Mouse (Mus musculus) CH12.LX (cell line): ENCODE measurements around the gene Inppl1. TPM values are rescaled to one million over a fixed set of nuclear protein-coding genes. Genes with fewer than 3 reads are reported as not detected.

Experiments
- DNase-seq: peaks from one replicate; pipeline ENCODE4 v3.0.0-alpha.2; 2013; ENCODE audit errors: extremely low read depth
- H3K27ac ChIP-seq: 2 replicates; pipeline ENCODE4 v1.5.1; 2012; ENCODE audit warnings: low read depth, mild to moderate bottlenecking, control low read depth, moderate library complexity; ENCODE audit not compliant: insufficient read depth
- H3K27me3 ChIP-seq: replicated peaks from 2 replicates; pipeline ENCODE3; 2012; ENCODE audit warnings: inconsistent platforms
- H3K36me3 ChIP-seq, 2 experiments: replicated peaks in 1 of 2; 2 replicates each; pipeline versions ENCODE3 to v1.6.1; 2012; ENCODE audit warnings: inconsistent platforms in 1 of 2, low read length in 1 of 2, mild to moderate bottlenecking in 1 of 2, mixed read lengths in 1 of 2, moderate library complexity in 1 of 2; ENCODE audit not compliant: control insufficient read depth in 1 of 2, insufficient read depth in 1 of 2
- H3K4me1 ChIP-seq, 2 experiments: 2 replicates each; pipeline ENCODE4 v1.6.1; 2012; ENCODE audit warnings: inconsistent platforms in 1 of 2, moderate library complexity in 1 of 2; ENCODE audit not compliant: insufficient read depth in 2 of 2, control insufficient read depth in 1 of 2
- H3K4me2 ChIP-seq: 2 replicates; pipeline ENCODE4 v1.6.1; 2012; ENCODE audit warnings: low read depth, mild to moderate bottlenecking, control low read depth; ENCODE audit not compliant: poor library complexity, insufficient read depth, severe bottlenecking
- H3K4me3 ChIP-seq, 3 experiments: fragments of 150-350 bp in 1 of 3; sonication (generic) in 1 of 3; replicated peaks in 1 of 3; 2 replicates each; pipeline versions ENCODE3 to v1.5.1; 2011 to 2012; ENCODE audit warnings: low read depth in 2 of 3, low read length in 2 of 3, mild to moderate bottlenecking in 2 of 3, moderate library complexity in 2 of 3, control low read depth in 1 of 3, improper control_type of control experiment in 1 of 3, inconsistent platforms in 1 of 3, mixed read lengths in 1 of 3; ENCODE audit not compliant: poor library complexity in 1 of 3
- H3K79me2 ChIP-seq: replicated peaks from 2 replicates; pipeline ENCODE4 v1.6.1; 2012; ENCODE audit warnings: mild to moderate bottlenecking, moderate library complexity; ENCODE audit not compliant: control insufficient read depth, poor library complexity, insufficient read depth, severe bottlenecking; ENCODE audit errors: extremely low read depth
- H3K9ac ChIP-seq: 2 replicates; pipeline ENCODE4 v1.6.1; 2012; ENCODE audit warnings: low read depth, mild to moderate bottlenecking, control low read depth, moderate library complexity; ENCODE audit not compliant: insufficient read depth
- H3K9me3 ChIP-seq: replicated peaks from 2 replicates; pipeline ENCODE3; 2012; ENCODE audit warnings: low read length, inconsistent platforms, mixed read lengths
- CHD1 ChIP-seq: IDR thresholded peaks from 2 replicates; pipeline ENCODE4 v1.6.1; 2012; ENCODE audit warnings: low read depth, low read length, improper control_type of control experiment, inconsistent platforms
- CTCF ChIP-seq, 2 experiments: IDR thresholded peaks in 1 of 2; conservative IDR thresholded peaks in 1 of 2; 2 replicates each; pipeline ENCODE4 v1.5.1; 2011 to 2012; ENCODE audit warnings: low read depth in 2 of 2, low read length in 2 of 2, improper control_type of control experiment in 1 of 2, inconsistent platforms in 1 of 2, mild to moderate bottlenecking in 1 of 2, moderate library complexity in 1 of 2
- E2F4 ChIP-seq: IDR thresholded peaks from 2 replicates; pipeline ENCODE4 v1.6.1; 2011; ENCODE audit warnings: low read depth, low read length, improper control_type of control experiment; ENCODE audit not compliant: insufficient replicate concordance
- EP300 ChIP-seq: IDR thresholded peaks from 2 replicates; pipeline ENCODE4 v1.6.1; 2011; ENCODE audit warnings: low read length, improper control_type of control experiment
- JUN ChIP-seq: IDR thresholded peaks from 2 replicates; pipeline ENCODE4 v1.6.1; 2011; ENCODE audit warnings: low read depth, mild to moderate bottlenecking, low read length, improper control_type of control experiment, moderate library complexity; ENCODE audit not compliant: insufficient read depth
- JUND ChIP-seq: conservative IDR thresholded peaks from 2 replicates; pipeline ENCODE4 v1.6.1; 2011; ENCODE audit warnings: low read depth, low read length, improper control_type of control experiment
- MAFK ChIP-seq: IDR thresholded peaks from 2 replicates; pipeline ENCODE4 v1.6.1; 2011; ENCODE audit warnings: low read length, improper control_type of control experiment; ENCODE audit not compliant: insufficient replicate concordance
- MAX ChIP-seq: IDR thresholded peaks from 2 replicates; pipeline ENCODE4 v1.6.1; 2011; ENCODE audit warnings: low read length, improper control_type of control experiment
- MYC ChIP-seq: IDR thresholded peaks from 2 replicates; pipeline ENCODE4 v1.6.1; 2011; ENCODE audit warnings: low read depth, mild to moderate bottlenecking, improper control_type of control experiment, low read length
- NELFE ChIP-seq: IDR thresholded peaks from 2 replicates; pipeline ENCODE4 v1.6.1; 2011; ENCODE audit warnings: low read depth, low read length, improper control_type of control experiment
- RCOR1 ChIP-seq: conservative IDR thresholded peaks from 2 replicates; pipeline ENCODE4 v1.6.1; 2012; ENCODE audit warnings: low read depth, mild to moderate bottlenecking, inconsistent platforms, low read length, improper control_type of control experiment
- SMC3 ChIP-seq: IDR thresholded peaks from 2 replicates; pipeline ENCODE4 v1.6.1; 2011; ENCODE audit warnings: low read depth, low read length, improper control_type of control experiment
- TBP ChIP-seq: conservative IDR thresholded peaks from 2 replicates; pipeline ENCODE4 v1.6.1; 2011; ENCODE audit warnings: low read depth, low read length, improper control_type of control experiment
- UBTF ChIP-seq: IDR thresholded peaks from 2 replicates; pipeline ENCODE4 v1.6.1; 2012; ENCODE audit warnings: low read depth, mild to moderate bottlenecking, inconsistent platforms, low read length, improper control_type of control experiment, moderate library complexity
- USF2 ChIP-seq: conservative IDR thresholded peaks from 2 replicates; pipeline ENCODE4 v1.6.1; 2011; ENCODE audit warnings: low read depth, low read length, improper control_type of control experiment
- ZKSCAN1 ChIP-seq: IDR thresholded peaks from 2 replicates; pipeline ENCODE4 v1.6.1; 2012; ENCODE audit warnings: low read depth, inconsistent platforms, low read length, improper control_type of control experiment, borderline replicate concordance
- ZMIZ1 ChIP-seq: IDR thresholded peaks from 2 replicates; pipeline ENCODE4 v1.6.1; 2012; ENCODE audit warnings: low read depth, mild to moderate bottlenecking, inconsistent platforms, low read length, improper control_type of control experiment
- ZNF384 ChIP-seq: IDR thresholded peaks from 2 replicates; pipeline ENCODE4 v1.6.1; 2012; ENCODE audit warnings: low read depth, low read length, improper control_type of control experiment, inconsistent platforms
- dilution Hi-C: fragments of 300-500 bp; cut with MboI; formaldehyde crosslinking; loops from 2 replicates; pipeline ENCODE4 v1.14.3; 2020; ENCODE audit warnings: low sequenced_read_pairs; ENCODE audit not compliant: extremely low pct_unique_long_range_greater_than_20kb, extremely low pct_ligation_motif_present
- in situ Hi-C: fragments of 300-500 bp; cut with MboI; formaldehyde crosslinking; loops from 3 replicates; pipeline ENCODE4 v1.14.3; 2019; ENCODE audit warnings: low sequenced_read_pairs, low pct_ligation_motif_present, low pct_unique_long_range_greater_than_20kb, mixed read lengths
- polyA plus RNA-seq: library from polyadenylated mRNA; unstranded; fragments of >175 nt; gene quantifications from 2 replicates; pipeline ENCODE4 v1.2.1, GENCODE M21; 2012; ENCODE audit warnings: low read depth; ENCODE audit not compliant: insufficient read length
- total RNA-seq, 2 experiments: library from RNA; depleted of rRNA; stranded (reverse); fragments of 300-350 nt in 1 of 2; fragments of >200 nt in 1 of 2; gene quantifications; 2 replicates each; pipeline ENCODE4 v1.2.3; 2012 to 2014

Inppl1 gene
- total and polyA plus RNA-seq, 3 experiments, result 27.3 to 44.3 (median 37.9) TPM

- Histone ChIP-seq H3K79me2 (peaks cover 19% of the 10 kb centered on the region), H3K4me2 (no peak overlapping the region), H3K36me3 (peaks cover 50 to 65% of the 10 kb centered on the region in 2 experiments), H3K9ac (no peak overlapping the region), H3K27me3 (no peaks in the 10 kb centered on the region), H3K4me3 (no peak overlapping the region), H3K9me3 (peaks cover 3% of the 10 kb centered on the region), H3K4me1 (peaks cover 3 to 27% of the 10 kb centered on the region in 2 experiments; a peak in 3 of 4 replicates), H3K27ac (no peak overlapping the region)
- dilution Hi-C loops, result no loop called here
- DNase-seq, result no peak
- in situ Hi-C loops, result no loop called here
- no peak for TF ChIP-seq UBTF
- TF ChIP-seq CTCF (conservative IDR thresholded peaks at IDR 0.05 in 1 of 2, IDR thresholded peaks at IDR 0.05 in 1 of 2; ENCODE audit: low read depth in 2 of 2, low read length in 2 of 2), result peak in 1 of 2 experiments; percentile 29; a peak in 2 of 4 replicates
Observed at GRCm38 (mm10) chr7:101833352-101833751, 4.7 kb downstream of the Inppl1 start.

- Histone ChIP-seq H3K9ac (no peak overlapping the region), H3K4me3 (no peak overlapping the region), H3K36me3 (peaks cover 57 to 75% of the 10 kb centered on the region in 2 experiments), H3K4me1 (peaks cover 3 to 22% of the 10 kb centered on the region in 2 experiments; a peak in 3 of 4 replicates), H3K27ac (no peak overlapping the region), H3K27me3 (no peaks in the 10 kb centered on the region), H3K79me2 (peaks cover 19% of the 10 kb centered on the region), H3K4me2 (no peak overlapping the region), H3K9me3 (peaks cover 3% of the 10 kb centered on the region)
- in situ Hi-C loops (no loop called here), dilution Hi-C loops (no loop called here)
- no peak for DNase-seq
- no peak for TF ChIP-seq USF2
- TF ChIP-seq EP300, result no peak
- TF ChIP-seq ZNF384, result no peak
- TF ChIP-seq NELFE, result no peak
- TF ChIP-seq MYC, result no peak
- TF ChIP-seq JUND, result no peak
- TF ChIP-seq CHD1, result no peak
- no peak for TF ChIP-seq E2F4
- no peak for TF ChIP-seq ZKSCAN1
- no peak for TF ChIP-seq ZMIZ1
- TF ChIP-seq SMC3, result no peak
Observed at GRCm38 (mm10) chr7:101832372-101832771, 5.7 kb downstream of the Inppl1 start.

- peaks cover 3% of the 10 kb centered on the region for H3K9me3 ChIP-seq
- in situ Hi-C loops, result no loop called here
- H3K4me1 ChIP-seq, result peaks cover 3 to 22% of the 10 kb centered on the region in 2 experiments; a peak in 3 of 4 replicates
- H3K27me3 ChIP-seq, result no peaks in the 10 kb centered on the region
- TF ChIP-seq MAX (no peak), ZNF384 (no peak), TBP (no peak), RCOR1 (no peak), MAFK (no peak), E2F4 (no peak), MYC (no peak), JUN (no peak), CHD1 (no peak)
- TF ChIP-seq, all 38 proteins: peak for 0
- H3K79me2 ChIP-seq, result peaks cover 19% of the 10 kb centered on the region
- H3K4me2 ChIP-seq, result no peak overlapping the region
- DNase-seq, result no peak
- dilution Hi-C loops, result no loop called here
- no peak overlapping the region for H3K4me3 ChIP-seq
- no peak overlapping the region for H3K27ac ChIP-seq
- no peak overlapping the region for H3K9ac ChIP-seq
- peaks cover 65 to 84% of the 10 kb centered on the region in 2 experiments for H3K36me3 ChIP-seq
Observed at GRCm38 (mm10) chr7:101831437-101831836, 6.6 kb downstream of the Inppl1 start.
